Mouse (Mus musculus): ENCODE results near the gene Gimap9. TPM values are rescaled to one million over a fixed set of nuclear protein-coding genes. Genes with fewer than 3 reads are reported as not detected.

The Gimap9 gene
- polyA plus RNA-seq, 1 experiment from 2014 or later, result 8.8 TPM

GRCm38 (mm10) chr6:48646995-48647394 lies 28.9 kb upstream of the Gimap9 start, which contains the start of gene Gimap8:
TSS of gene Gimap8 (plus strand) at chr6:48647234.
- no peaks in the 10 kb centered on the region for H3K36me3 ChIP-seq (ENCODE audit: control insufficient read depth, insufficient read depth, low read length)
- H3K27me3 ChIP-seq (ENCODE audit: control insufficient read depth, insufficient read depth, low read length), result no peaks in the 10 kb centered on the region
- H3K27ac ChIP-seq (ENCODE audit: low read depth, low read length), result no peak within 1 kb of the TSS
- no peaks in the 10 kb centered on the region for H3K9me3 ChIP-seq (replicated peaks; ENCODE audit: control insufficient read depth, low read length)
- no peak within 1 kb of the TSS for H3K4me2 ChIP-seq
- ATAC-seq (replicated peaks; ENCODE audit: insufficient number of reproducible peaks, low FRiP score, low TSS enrichment), result 0 out of 2 replicates have a peak, but pooled peaks have one; percentile 39
- 0 out of 2 replicates have a peak within 1 kb of the TSS, but pooled peaks have one; percentile 16 for H3K9ac ChIP-seq (ENCODE audit: low read depth, low read length)
- no peaks in the 10 kb centered on the region for H3K4me1 ChIP-seq (ENCODE audit: control insufficient read depth, insufficient read depth, low read length)
- WGBS (ENCODE audit: insufficient replicate concordance), result 41% methylated on average over 3 of the region's 3 CpGs
- H3K4me3 ChIP-seq (ENCODE audit: low read depth, low read length), result no peak within 1 kb of the TSS

GRCm38 (mm10) chr6:48647611-48648010 lies 28.3 kb upstream of the Gimap9 start:
- H3K4me2 ChIP-seq, result no peak overlapping the region
- no peaks in the 10 kb centered on the region for H3K4me1 ChIP-seq (ENCODE audit: control insufficient read depth, insufficient read depth, low read length)
- H3K9me3 ChIP-seq (replicated peaks; ENCODE audit: control insufficient read depth, low read length), result no peaks in the 10 kb centered on the region
- no peak for ATAC-seq (replicated peaks; ENCODE audit: insufficient number of reproducible peaks, low FRiP score, low TSS enrichment)
- H3K27me3 ChIP-seq (ENCODE audit: control insufficient read depth, insufficient read depth, low read length), result no peaks in the 10 kb centered on the region
- WGBS (ENCODE audit: insufficient replicate concordance), result 81% methylated on average over 2 of the region's 2 CpGs
- no peak overlapping the region for H3K9ac ChIP-seq (ENCODE audit: low read depth, low read length)
- H3K27ac ChIP-seq (ENCODE audit: low read depth, low read length), result no peak overlapping the region
- no peak overlapping the region for H3K4me3 ChIP-seq (ENCODE audit: low read depth, low read length)
- H3K36me3 ChIP-seq (ENCODE audit: control insufficient read depth, insufficient read depth, low read length), result no peaks in the 10 kb centered on the region

GRCm38 (mm10) chr6:48648779-48649178 lies 27.1 kb upstream of the Gimap9 start:
- WGBS (ENCODE audit: insufficient replicate concordance), result 80% methylated on average over 4 of the region's 4 CpGs
- Histone ChIP-seq H3K36me3 (ENCODE audit: control insufficient read depth, insufficient read depth, low read length) (no peaks in the 10 kb centered on the region), H3K4me3 (ENCODE audit: low read depth, low read length) (no peak overlapping the region), H3K9ac (ENCODE audit: low read depth, low read length) (no peak overlapping the region), H3K27me3 (ENCODE audit: control insufficient read depth, insufficient read depth, low read length) (no peaks in the 10 kb centered on the region), H3K4me1 (ENCODE audit: control insufficient read depth, insufficient read depth, low read length) (no peaks in the 10 kb centered on the region), H3K4me2 (no peak overlapping the region), H3K9me3 (replicated peaks; ENCODE audit: control insufficient read depth, low read length) (no peaks in the 10 kb centered on the region), H3K27ac (ENCODE audit: low read depth, low read length) (no peak overlapping the region)
- no peak for ATAC-seq (replicated peaks; ENCODE audit: insufficient number of reproducible peaks, low FRiP score, low TSS enrichment)

- no peak for ATAC-seq (replicated peaks; ENCODE audit: insufficient number of reproducible peaks, low FRiP score, low TSS enrichment)
- Histone ChIP-seq H3K9me3 (replicated peaks; ENCODE audit: control insufficient read depth, low read length) (no peaks in the 10 kb centered on the region), H3K4me2 (no peak overlapping the region), H3K27me3 (ENCODE audit: control insufficient read depth, insufficient read depth, low read length) (no peaks in the 10 kb centered on the region), H3K9ac (ENCODE audit: low read depth, low read length) (no peak overlapping the region), H3K36me3 (ENCODE audit: control insufficient read depth, insufficient read depth, low read length) (no peaks in the 10 kb centered on the region), H3K4me3 (ENCODE audit: low read depth, low read length) (no peak overlapping the region), H3K27ac (ENCODE audit: low read depth, low read length) (no peak overlapping the region), H3K4me1 (ENCODE audit: control insufficient read depth, insufficient read depth, low read length) (no peaks in the 10 kb centered on the region)
- 85% methylated on average over 9 of the region's 9 CpGs for WGBS (ENCODE audit: insufficient replicate concordance)
These were observed 25.9 kb upstream of the Gimap9 start for GRCm38 (mm10) chr6:48650041-48650440.

GRCm38 (mm10) chr6:48658721-48659120 lies 17.2 kb upstream of the Gimap9 start:
- Histone ChIP-seq H3K9ac (ENCODE audit: low read depth, low read length) (no peak overlapping the region), H3K4me1 (ENCODE audit: control insufficient read depth, insufficient read depth, low read length) (no peaks in the 10 kb centered on the region), H3K9me3 (replicated peaks; ENCODE audit: control insufficient read depth, low read length) (no peaks in the 10 kb centered on the region), H3K36me3 (ENCODE audit: control insufficient read depth, insufficient read depth, low read length) (no peaks in the 10 kb centered on the region), H3K4me3 (ENCODE audit: low read depth, low read length) (no peak overlapping the region), H3K4me2 (no peak overlapping the region), H3K27me3 (ENCODE audit: control insufficient read depth, insufficient read depth, low read length) (no peaks in the 10 kb centered on the region), H3K27ac (ENCODE audit: low read depth, low read length) (no peak overlapping the region)
- 74% methylated on average over 5 of the region's 5 CpGs for WGBS (ENCODE audit: insufficient replicate concordance)
- no peak for ATAC-seq (replicated peaks; ENCODE audit: insufficient number of reproducible peaks, low FRiP score, low TSS enrichment)

- Histone ChIP-seq H3K9ac (ENCODE audit: low read depth, low read length) (no peak overlapping the region), H3K27me3 (ENCODE audit: control insufficient read depth, insufficient read depth, low read length) (no peaks in the 10 kb centered on the region), H3K9me3 (replicated peaks; ENCODE audit: control insufficient read depth, low read length) (no peaks in the 10 kb centered on the region), H3K4me2 (no peak overlapping the region), H3K4me1 (ENCODE audit: control insufficient read depth, insufficient read depth, low read length) (no peaks in the 10 kb centered on the region), H3K27ac (ENCODE audit: low read depth, low read length) (no peak overlapping the region), H3K36me3 (ENCODE audit: control insufficient read depth, insufficient read depth, low read length) (no peaks in the 10 kb centered on the region), H3K4me3 (ENCODE audit: low read depth, low read length) (no peak overlapping the region)
- WGBS (ENCODE audit: insufficient replicate concordance), result 74% methylated on average over 4 of the region's 4 CpGs
- ATAC-seq (replicated peaks; ENCODE audit: insufficient number of reproducible peaks, low FRiP score, low TSS enrichment), result no peak
These were observed 11.2 kb upstream of the Gimap9 start for GRCm38 (mm10) chr6:48664750-48665149.

GRCm38 (mm10) chr6:48665471-48665870 lies 10.5 kb upstream of the Gimap9 start:
- H3K36me3 ChIP-seq (ENCODE audit: control insufficient read depth, insufficient read depth, low read length), result no peaks in the 10 kb centered on the region
- 81% methylated on average over 9 of the region's 9 CpGs for WGBS (ENCODE audit: insufficient replicate concordance)
- no peaks in the 10 kb centered on the region for H3K27me3 ChIP-seq (ENCODE audit: control insufficient read depth, insufficient read depth, low read length)
- no peak overlapping the region for H3K4me2 ChIP-seq
- no peak overlapping the region for H3K27ac ChIP-seq (ENCODE audit: low read depth, low read length)
- H3K4me3 ChIP-seq (ENCODE audit: low read depth, low read length), result no peak overlapping the region
- no peak for ATAC-seq (replicated peaks; ENCODE audit: insufficient number of reproducible peaks, low FRiP score, low TSS enrichment)
- no peaks in the 10 kb centered on the region for H3K4me1 ChIP-seq (ENCODE audit: control insufficient read depth, insufficient read depth, low read length)
- H3K9ac ChIP-seq (ENCODE audit: low read depth, low read length), result no peak overlapping the region
- no peaks in the 10 kb centered on the region for H3K9me3 ChIP-seq (replicated peaks; ENCODE audit: control insufficient read depth, low read length)

- H3K36me3 ChIP-seq (ENCODE audit: control insufficient read depth, insufficient read depth, low read length), result no peaks in the 10 kb centered on the region
- no peaks in the 10 kb centered on the region for H3K4me1 ChIP-seq (ENCODE audit: control insufficient read depth, insufficient read depth, low read length)
- no peak overlapping the region for H3K9ac ChIP-seq (ENCODE audit: low read depth, low read length)
- ATAC-seq (replicated peaks; ENCODE audit: insufficient number of reproducible peaks, low FRiP score, low TSS enrichment), result no peak
- H3K9me3 ChIP-seq (replicated peaks; ENCODE audit: control insufficient read depth, low read length), result no peaks in the 10 kb centered on the region
- H3K27me3 ChIP-seq (ENCODE audit: control insufficient read depth, insufficient read depth, low read length), result no peaks in the 10 kb centered on the region
- no peak overlapping the region for H3K4me2 ChIP-seq
- no peak overlapping the region for H3K27ac ChIP-seq (ENCODE audit: low read depth, low read length)
- WGBS (ENCODE audit: insufficient replicate concordance), result 56% methylated on average over 7 of the region's 7 CpGs
- no peak overlapping the region for H3K4me3 ChIP-seq (ENCODE audit: low read depth, low read length)
These were observed 9.8 kb upstream of the Gimap9 start for GRCm38 (mm10) chr6:48666159-48666586.

- ATAC-seq (replicated peaks; ENCODE audit: insufficient number of reproducible peaks, low FRiP score, low TSS enrichment), result no peak
- Histone ChIP-seq H3K4me3 (ENCODE audit: low read depth, low read length) (no peak overlapping the region), H3K27me3 (ENCODE audit: control insufficient read depth, insufficient read depth, low read length) (no peaks in the 10 kb centered on the region), H3K9me3 (replicated peaks; ENCODE audit: control insufficient read depth, low read length) (no peaks in the 10 kb centered on the region), H3K36me3 (ENCODE audit: control insufficient read depth, insufficient read depth, low read length) (no peaks in the 10 kb centered on the region), H3K27ac (ENCODE audit: low read depth, low read length) (no peak overlapping the region), H3K4me2 (no peak overlapping the region), H3K4me1 (ENCODE audit: control insufficient read depth, insufficient read depth, low read length) (no peaks in the 10 kb centered on the region), H3K9ac (ENCODE audit: low read depth, low read length) (no peak overlapping the region)
These were observed 7.9 kb upstream of the Gimap9 start for GRCm38 (mm10) chr6:48668022-48668421.

Measured in heart, embryonic 11.5 days (tissue).